Mouse (Mus musculus) naive thymus-derived CD4-positive, alpha-beta T cell, adult 2 months (primary cell): Measurements from ENCODE around the gene Gas1.

ENCODE experiments used
- DNase-seq: peaks from one replicate; pipeline ENCODE4 v3.0.0-alpha.2; 2011; ENCODE audit warnings: low read depth

Gene Gas1

DNA sequence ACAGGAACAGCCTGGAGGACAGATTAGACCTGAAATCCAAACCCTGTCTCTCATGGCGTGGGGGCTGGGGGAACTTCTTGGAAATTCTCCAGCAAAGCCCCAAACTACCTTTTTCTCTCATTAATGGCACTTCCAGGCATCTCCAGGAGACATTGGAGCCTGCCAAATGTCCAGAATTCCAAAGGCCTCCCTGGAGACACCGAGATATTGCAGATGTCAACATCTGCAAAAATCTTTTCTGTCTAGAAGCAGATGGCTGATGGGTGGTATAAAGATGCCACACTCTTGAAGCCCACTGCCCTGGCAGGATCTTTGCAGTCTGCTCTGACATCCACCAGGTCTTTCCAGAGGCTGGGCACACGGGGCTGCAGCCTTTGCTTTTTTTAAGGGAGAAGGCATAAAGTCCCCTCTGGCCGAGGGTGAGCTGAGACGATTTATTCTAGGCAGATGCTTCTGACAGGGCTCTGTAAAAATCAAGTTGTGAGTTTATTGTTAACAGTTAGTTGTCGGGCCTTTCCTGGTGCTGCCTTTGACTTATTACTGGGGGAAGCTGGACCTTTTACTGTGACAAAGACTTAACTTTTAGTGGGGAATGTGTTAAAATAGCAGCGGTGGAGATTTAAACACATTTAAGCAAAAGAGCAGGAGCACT lies 4.7 kb downstream of the Gas1 start:
- no peak for DNase-seq

DNA sequence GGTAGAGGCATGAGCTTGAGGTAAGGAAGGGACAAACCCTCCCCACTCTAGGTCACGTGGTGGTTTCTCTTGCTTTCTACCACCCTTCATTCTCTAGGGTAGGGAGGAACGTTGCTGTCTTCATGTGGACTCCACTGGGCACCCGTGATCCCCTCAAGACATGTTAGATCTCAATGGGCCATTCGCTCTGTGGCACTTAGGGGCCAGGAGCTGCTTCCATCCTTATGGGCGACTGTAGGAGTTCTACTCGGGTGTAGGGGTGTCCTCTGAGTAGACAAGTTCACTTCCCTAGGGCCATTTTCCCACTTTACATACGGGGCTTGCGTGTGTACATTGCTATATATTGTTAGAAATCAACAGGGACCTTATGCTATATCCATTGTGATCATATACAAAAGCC lies 5.4 kb downstream of the Gas1 start:
- DNase-seq, result no peak

DNA sequence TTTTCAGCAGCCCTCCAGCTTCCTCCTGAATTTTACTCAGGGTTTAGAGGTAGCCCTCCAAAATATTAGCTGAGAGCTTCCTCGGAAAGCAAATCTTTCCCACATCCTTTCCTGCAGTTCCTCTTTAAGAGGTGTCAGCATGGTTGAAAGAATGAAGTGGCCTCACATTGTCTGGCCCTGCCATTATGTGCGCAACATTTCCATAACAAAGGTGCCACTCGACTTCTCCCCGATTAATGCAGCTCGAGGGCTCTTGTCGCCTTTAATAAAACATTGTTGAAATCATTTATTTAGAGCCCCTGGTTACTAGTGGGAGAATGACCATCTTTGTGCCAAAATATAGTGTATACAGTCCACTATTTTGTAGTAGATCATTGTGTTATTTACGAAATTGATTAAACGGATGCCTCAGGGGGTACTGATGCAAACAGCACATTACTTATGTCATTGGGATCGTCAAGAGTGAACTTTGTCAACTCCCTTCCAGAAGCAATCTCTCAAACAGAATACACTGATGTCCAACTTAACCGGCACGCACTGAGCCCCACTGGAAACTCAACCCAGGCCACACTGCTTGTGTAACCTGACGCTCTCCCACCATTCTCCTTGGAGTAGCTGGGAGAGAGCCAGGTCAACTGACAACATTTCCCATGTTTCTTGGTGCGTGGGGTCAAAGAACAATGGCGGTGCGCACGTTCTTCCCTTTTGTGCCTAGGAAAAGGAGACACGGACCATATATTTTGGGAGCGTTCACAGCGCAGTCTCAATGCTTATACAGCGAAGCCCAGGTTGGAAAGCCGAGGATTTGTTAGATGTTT lies 6.1 kb downstream of the Gas1 start:
- no peak for DNase-seq

DNA sequence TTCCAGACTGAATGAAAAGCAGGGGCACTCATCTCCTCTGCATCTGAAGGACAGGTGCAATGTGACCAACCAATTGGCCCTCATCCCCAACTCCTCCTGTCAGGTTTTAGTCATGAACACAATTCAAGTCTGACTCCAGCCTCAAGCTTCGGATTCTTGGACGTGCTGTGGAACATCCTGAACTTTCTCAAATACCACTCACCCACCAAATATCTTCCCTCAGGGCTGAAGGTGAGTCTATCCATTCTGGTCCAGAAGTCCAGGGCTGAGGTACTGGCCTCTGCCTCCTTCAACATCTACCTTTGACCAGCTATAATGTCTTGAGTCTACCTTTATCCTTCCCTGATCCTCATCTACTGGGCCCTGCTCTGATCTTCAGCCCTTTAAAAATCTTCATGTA lies 8.1 kb downstream of the Gas1 start:
- no peak for DNase-seq

DNA sequence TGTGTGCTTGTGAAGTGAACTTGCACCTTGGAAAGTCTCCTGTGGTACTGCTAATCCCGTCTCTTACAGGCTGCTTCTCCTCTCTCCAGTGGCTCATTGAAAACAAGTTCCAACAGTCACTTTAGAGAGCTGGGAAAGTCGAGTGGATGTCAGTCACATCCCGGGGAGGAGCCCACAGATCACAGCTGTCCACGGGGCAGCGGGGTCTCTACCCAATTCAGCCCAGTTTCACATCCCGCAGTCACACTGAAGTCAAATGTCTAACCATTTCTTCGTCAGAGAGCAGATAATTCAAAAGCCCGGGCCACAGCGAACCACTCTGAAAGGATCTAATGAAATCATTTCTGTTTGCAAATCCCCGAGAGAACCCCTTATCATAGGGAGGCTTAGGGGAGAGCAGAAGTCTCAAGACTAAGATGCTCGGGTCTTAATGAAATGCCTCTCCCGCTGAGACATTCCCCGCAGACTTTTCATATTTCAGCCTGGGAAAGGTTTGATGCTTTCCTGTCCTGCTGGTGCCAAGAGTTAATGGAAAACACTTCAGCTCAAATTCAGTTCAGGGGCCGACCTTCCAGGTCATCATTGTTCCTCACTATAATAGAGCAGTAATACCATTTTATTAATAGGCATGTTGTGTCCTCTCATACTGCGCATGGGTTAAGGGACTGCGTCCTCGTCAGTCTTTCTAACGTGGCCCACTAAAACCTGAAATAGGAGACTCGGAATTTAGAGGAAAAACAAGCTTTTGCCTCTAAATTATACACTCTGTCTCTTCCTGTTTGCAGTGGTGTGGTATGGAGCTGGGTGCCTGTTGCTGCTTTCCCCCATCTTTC lies 20.7 kb downstream of the Gas1 start:
- DNase-seq, result no peak

DNA sequence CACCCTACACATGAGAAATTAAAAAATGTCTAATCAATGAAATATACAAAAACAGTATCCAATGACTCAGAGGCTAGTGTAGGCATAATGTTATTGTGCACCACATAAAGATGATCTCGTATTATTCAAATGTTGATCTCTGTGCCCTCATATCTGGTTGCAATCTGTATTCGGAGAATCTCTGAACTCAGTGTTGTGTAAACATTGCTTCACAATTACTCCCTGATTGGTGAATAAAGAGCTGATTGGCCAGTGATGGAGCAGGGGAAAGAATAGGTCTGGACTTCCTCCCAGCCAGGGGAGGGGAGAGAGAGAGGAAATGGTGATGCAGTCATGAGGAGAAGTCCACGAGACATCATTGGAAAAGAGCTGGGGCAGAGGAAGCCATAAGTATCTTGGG lies 23.0 kb downstream of the Gas1 start:
- no peak for DNase-seq

DNA sequence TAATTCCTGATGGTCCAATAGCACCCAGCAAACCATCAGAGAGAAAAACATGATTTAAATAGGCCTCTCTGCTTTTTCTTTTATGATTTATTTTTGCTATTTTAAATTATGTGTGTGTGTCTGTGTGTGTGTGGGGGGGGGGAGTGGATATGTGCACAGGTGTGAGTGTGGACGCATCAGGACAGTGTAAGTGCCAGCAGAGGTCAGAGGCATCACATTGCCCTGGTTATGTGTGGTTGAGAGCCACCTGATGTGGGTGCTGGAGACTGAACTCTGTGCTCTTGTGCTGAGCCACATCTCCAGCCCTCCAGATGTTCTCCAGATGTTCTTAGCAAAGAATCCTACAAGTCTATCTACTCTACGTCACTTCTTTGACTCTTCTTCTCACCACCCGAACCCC lies 28.9 kb downstream of the Gas1 start:
- no peak for DNase-seq

DNA sequence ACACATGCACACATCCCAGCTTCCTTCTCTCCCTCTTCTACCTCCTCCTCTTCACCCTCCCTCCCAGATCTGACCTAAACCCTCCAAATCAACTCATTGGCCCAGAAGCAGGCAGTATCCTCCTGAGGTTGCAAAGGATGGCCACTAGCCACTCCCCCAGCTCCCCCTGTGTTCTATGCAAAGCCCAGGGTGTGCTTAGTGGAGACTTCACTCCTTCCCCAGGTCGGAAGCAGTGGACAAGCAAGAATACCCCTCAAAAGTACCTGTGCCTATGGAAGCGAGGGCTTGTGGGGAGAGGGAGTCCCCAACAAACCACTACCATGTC lies 29.3 kb downstream of the Gas1 start:
- no peak for DNase-seq

DNA sequence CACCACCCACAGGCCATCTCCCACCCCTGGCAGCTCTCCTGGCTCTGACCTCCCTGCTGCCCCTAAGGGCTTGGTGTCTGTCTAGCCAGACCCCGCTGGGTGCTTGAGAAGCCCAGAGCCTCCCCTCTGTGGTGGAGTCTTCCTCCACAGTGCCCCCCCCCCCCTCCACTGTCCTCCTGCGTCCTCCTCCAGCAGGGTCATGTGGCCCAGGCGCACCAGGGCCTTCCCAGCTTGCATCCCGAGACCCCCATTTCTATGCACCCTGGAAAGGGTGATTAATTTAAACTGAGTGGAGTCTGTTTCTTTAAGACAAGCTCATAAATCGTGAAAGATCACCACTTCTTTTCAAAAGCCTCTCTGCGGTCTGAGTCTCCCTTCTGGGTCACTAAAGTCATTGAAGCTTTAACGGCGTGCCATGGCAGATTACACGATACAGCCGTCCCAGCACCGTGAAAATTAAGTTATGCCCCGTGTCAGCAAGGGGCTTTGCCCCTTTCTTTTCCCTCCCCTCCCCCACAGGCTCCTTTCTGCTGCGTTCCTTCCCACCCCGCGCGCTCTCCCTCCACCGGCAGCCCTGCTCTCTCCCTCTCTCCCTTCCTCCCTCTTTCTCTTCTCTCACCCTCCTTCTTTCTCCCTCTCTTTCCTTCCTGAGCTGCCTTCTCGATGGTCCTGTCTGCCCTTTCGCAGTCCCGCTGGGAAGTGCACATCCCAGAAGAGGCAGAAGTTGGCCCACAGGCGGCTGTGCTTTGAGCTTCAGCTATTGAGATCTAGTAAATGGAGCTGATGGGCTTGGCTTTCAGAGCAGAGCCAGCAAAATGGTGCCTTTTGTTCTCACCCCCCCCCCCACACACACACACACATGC lies 29.9 kb downstream of the Gas1 start:
- DNase-seq, result no peak

DNA sequence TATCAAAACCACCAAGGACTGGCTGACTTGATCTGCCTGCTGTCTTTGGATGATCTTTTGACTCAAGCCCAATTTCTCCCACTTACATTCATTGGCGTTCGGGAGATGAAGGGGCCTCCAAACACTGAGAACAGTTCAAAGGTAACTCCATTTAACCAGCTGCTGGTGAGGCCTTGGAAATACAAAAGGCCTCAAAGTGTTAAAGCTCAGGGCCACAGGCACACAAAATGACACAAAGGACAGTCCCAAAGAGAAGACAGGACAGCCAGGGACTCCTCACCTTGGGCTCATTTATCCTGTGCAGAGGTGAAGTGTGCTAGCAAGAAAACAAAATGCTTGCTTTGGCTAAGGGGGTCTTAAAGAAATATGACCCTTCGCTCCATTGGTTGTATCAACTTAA lies 30.9 kb downstream of the Gas1 start:
- no peak for DNase-seq

DNA sequence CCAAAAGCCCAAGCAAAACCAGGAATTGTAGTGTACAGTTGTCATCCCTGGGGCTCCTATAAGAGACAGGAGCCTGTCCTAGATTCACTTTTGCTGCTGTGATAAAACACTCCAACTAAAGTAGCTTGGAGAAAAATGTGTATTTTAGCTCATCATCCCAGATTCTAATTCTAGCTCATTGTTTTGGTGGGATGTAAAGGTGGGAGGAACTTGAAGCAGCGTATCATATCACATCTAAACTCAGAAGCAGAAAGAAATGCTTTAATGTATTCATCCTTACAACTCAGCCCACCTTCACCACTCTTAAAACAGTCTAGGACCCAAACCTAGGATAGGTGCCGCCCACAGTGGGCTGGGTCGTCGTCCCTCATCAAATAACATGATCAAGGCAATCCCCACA lies 40.2 kb downstream of the Gas1 start:
- no peak for DNase-seq

DNA sequence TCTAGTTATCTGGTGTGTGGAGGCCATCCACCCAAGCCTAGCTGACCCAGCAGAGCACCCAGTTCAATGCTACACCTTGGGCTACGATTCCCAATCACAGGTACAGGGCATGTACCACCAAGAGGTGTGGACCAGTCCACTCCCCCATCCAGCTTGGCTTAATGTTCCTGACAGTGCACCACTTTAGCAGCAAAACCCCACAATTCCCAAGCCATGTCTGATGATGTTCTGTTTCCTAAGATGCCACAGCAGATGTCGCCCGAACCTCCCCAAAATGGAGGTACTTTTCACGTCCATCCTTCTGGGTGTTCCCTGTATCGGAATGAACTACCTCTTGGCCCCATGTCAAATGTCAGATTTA lies 42.7 kb downstream of the Gas1 start:
- DNase-seq, result no peak

DNA sequence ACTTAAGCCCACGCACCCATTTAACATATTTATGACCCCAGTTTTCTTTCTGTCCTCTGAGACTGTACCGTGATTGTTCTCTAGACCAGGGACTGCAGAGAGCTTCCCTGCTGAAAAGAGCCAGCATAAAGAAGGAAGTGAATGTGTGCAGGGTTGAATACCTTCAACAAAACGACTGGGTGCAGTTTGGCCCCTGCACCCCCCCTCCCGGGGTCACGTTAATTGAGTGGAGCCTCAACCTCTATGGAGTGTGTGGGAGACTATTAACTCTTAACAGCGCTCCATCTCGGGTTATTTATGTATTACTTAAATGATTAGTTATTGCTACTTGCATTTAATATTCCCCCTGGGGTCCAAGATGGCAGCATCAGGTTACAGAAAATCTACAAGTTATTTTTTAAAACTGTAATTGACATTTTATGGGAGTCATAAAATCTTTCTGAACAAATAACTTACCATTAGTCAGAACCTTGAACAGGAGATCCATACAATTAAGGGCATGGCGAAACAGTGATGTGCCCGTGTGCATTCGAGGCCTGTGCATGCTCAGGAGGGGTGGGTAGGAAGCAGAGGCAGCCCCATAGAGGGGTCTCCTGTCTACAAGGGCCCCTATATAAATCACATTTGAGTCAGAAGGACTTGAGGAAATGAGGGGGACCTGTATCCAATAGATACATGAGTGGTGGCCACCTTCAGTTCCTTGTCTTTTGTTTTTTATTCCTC lies 43.3 kb downstream of the Gas1 start:
- no peak for DNase-seq

DNA sequence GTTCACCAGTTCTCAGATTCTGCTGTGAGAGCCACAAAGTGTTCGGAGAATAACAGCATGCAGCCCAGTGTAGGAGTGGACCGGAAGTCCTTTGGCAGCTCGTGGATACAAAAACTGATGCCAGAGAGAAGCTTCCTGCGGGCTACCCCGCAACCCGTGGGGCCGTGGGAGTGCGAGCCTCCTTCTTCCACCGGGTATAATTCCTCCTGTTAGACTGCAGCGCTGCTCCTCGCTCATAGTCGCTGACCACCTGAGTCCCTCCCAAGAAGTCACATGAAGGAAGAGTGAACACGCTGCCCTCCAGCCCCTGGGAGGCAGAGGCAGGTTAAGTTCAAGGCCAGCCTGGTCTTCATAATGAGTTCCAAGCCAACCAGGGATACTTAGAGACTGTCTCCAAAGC lies 45.4 kb downstream of the Gas1 start:
- DNase-seq, result no peak

DNA sequence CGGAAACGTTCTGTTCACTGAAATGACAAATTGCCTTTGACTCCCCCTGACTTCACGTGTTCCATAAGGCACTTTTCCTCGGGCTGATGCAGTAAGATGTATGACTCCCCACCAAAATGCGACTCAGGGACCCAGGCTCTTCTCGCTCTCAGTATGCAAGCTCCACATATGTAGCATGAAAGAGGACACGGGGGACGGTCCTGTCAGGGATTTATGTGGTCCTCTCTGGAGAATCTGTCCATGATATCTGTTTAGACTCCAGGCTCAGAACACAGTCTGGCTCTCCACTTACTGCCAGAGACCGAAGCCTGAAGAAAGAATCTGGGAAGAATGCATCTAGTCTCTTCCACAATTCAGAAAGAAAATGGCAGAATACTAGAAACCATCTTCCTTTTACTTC lies 47.6 kb downstream of the Gas1 start:
- DNase-seq, result no peak

DNA sequence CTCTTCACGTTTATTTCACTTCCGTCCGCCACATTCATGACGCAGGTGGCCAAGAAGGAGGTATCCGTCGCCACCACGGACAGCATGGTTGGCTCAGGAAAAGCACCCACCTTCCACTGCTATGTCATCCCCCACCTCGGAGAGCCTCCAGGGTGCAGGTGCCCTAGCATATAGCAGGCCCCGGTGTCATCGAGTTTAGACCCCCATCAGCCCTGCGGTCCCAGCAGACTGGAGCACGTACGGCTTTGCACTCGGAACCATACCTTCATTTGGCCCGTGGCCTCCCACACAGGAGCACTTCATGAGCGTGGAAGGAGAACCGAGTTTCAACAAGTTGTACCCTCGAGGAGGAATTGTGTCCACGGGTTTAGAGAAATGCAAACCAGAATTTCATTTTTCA lies 50.8 kb downstream of the Gas1 start:
- no peak for DNase-seq

DNA sequence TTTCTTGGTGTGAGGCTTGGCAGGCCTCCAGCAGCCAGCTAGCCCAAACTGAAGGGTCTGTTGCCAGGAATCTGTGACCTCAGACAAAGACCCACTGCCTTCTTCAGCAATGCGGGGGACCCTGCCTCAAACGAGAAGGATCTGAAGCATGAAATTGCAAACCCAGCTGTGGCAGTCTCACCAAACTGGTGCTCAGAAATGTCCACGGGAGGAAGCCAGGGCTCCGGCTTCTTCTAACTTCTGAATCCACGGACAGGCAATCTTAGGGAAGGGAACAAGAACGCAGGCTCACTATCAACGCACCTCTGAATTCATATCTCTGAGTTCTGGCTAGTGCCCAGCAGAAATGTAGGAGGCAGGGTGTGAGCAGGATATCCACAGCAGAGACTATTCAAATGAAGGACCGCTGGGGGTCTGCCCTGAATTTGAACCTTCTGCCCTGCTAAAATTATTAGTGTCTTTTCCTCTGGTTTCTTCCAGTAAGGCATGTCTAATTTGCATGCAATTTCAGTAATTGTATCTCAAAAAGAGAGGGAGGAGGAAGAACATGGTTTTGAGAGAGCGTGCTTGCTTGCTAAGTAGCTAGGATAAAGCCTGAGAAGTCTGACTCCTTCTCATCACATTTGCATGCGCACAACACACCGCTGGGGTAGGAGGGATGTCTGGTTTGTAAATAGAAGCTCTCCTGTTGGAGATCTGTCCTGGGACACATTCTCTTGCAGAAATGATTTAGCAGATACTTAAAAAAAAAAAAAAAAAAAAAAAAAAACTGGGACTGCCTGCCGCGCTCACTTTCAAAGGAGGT lies 51.5 kb downstream of the Gas1 start:
- DNase-seq, result no peak

DNA sequence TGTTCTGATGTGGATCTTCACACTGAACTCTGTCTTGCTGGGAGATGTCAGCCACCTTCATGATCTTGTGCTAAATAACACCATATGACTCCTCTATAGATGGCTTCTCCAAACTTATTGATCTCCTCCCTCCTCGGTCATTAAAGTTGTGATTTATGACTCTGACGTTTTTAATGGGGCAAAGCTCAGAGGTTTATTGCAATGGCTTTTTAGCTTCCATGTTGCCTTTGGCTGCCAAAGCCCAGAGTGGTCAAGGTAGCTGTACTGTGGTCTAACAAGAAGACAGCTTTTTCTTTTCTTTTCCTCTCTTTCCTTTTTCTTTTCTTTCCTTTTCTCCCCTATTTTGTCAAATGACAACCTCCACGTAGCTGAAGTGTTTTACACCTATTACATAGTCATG lies 52.1 kb downstream of the Gas1 start:
- DNase-seq, result no peak

DNA sequence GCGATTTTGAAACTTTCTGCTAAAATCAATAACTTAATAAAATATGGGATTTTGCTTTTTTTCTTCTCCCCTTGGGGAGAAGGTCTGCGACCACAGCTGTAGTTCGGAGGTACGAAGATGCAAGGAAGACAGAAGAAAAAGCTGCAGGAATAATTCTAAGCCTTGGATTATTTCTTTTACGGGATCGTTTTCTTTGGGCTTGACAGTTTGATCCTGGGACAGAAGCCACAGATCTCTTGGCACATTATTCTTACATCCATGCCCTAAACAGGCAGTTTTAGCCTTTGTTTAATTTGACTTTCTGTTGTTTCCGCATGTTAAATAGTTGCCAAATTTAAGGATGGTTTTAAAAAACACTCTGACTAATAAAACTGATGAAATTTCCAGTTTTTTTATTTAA lies 52.7 kb downstream of the Gas1 start:
- no peak for DNase-seq
